Mouse (Mus musculus) limb, embryonic 12.5 days (tissue): ENCODE measurements around the gene Gpr18. TPM values are rescaled to one million over a fixed set of nuclear protein-coding genes. Genes with fewer than 3 reads are reported as not detected.

Experiments used
- ATAC-seq: fragments of 200-750 bp; cut with Nextera tagmentation; 2 replicates; pipeline ENCODE4 v1.8.0; 2017; ENCODE audit warnings: low read depth, moderate TSS enrichment; ENCODE audit not compliant: insufficient number of reproducible peaks, insufficient read depth, low FRiP score, low TSS enrichment
- H3K27ac ChIP-seq: fragments of 300-500 bp; sonication (generic); 2 replicates; pipeline ENCODE4 v1.5.1; 2016; ENCODE audit warnings: mild to moderate bottlenecking, moderate library complexity
- H3K27me3 ChIP-seq: fragments of 300-500 bp; sonication (generic); 2 replicates; pipeline ENCODE4 v1.6.1; 2016; ENCODE audit warnings: mild to moderate bottlenecking, moderate library complexity
- H3K36me3 ChIP-seq: fragments of 300-500 bp; sonication (generic); 2 replicates; pipeline ENCODE4 v1.6.1; 2016; ENCODE audit warnings: mild to moderate bottlenecking, moderate library complexity
- H3K4me1 ChIP-seq: fragments of 300-500 bp; sonication (generic); replicated peaks from 2 replicates; pipeline ENCODE4 v1.6.1; 2016
- H3K4me2 ChIP-seq: fragments of 300-500 bp; sonication (generic); 2 replicates; pipeline ENCODE4 v1.6.1; 2016; ENCODE audit warnings: mild to moderate bottlenecking, moderate library complexity
- H3K4me3 ChIP-seq: fragments of 300-500 bp; sonication (generic); replicated peaks from 2 replicates; pipeline ENCODE4 v1.5.1; 2016; ENCODE audit warnings: mild to moderate bottlenecking
- H3K9ac ChIP-seq: fragments of 300-500 bp; sonication (generic); replicated peaks from 2 replicates; pipeline ENCODE4 v1.6.1; 2016; ENCODE audit warnings: mild to moderate bottlenecking, moderate library complexity
- H3K9me3 ChIP-seq: fragments of 300-500 bp; sonication (generic); 2 replicates; pipeline ENCODE4 v1.6.1; 2016; ENCODE audit warnings: mild to moderate bottlenecking, moderate library complexity
- WGBS: fragments of 180-500 bp; shearing (Covaris S2); methylation state at CpG from one replicate; pipeline ENCODE4 v1.1.7; 2016; 5-methylcytosine and 5-hydroxymethylcytosine counted together
- polyA plus RNA-seq: library from polyadenylated mRNA; unstranded; fragments of >200 nt; fragmentation: Nextera tagmentation; extraction: Ambion mirVana; gene quantifications from 2 replicates; pipeline ENCODE4 v1.2.1, GENCODE M21; 2016

Gene Gpr18
- polyA plus RNA-seq, 1 experiment from 2014 or later = 0.45 TPM

- Histone ChIP-seq H3K27me3 (no peaks in the 10 kb centered on the region), H3K9me3 (no peaks in the 10 kb centered on the region), H3K4me3 (no peak overlapping the region), H3K9ac (no peak overlapping the region), H3K36me3 (peaks cover 29% of the 10 kb centered on the region), H3K4me1 (peaks cover 10% of the 10 kb centered on the region; the same call in 1 of the 2 replicates), H3K27ac (0 out of 2 replicates have a peak overlapping the region, but pooled peaks have one; percentile 8), H3K4me2 (no peak overlapping the region)
- no peak for ATAC-seq
- 81% methylated on average over 12 of the region's 12 CpGs for whole genome bisulfite sequencing
These were observed 5.0 kb upstream of the Gpr18 start for GRCm38 (mm10) chr14:121920511-121921124.

- no peaks in the 10 kb centered on the region for H3K27me3 ChIP-seq
- no peak overlapping the region for H3K4me3 ChIP-seq
- no peak for ATAC-seq
- 40% methylated on average over 3 of the region's 3 CpGs for WGBS
- no peak overlapping the region for H3K4me2 ChIP-seq
- no peaks in the 10 kb centered on the region for H3K9me3 ChIP-seq
- peaks cover 31% of the 10 kb centered on the region for H3K36me3 ChIP-seq
- H3K9ac ChIP-seq = no peak overlapping the region
- no peak overlapping the region for H3K27ac ChIP-seq
- peaks cover 10% of the 10 kb centered on the region; the same call in 1 of the 2 replicates for H3K4me1 ChIP-seq
These were observed 4.2 kb upstream of the Gpr18 start for GRCm38 (mm10) chr14:121919752-121920151.

- WGBS = 92% methylated on average over 3 of the region's 3 CpGs
- Histone ChIP-seq H3K4me1 (0 out of 2 replicates have a peak, but pooled peaks cover 5% of the 10 kb centered on the region), H3K36me3 (peaks cover 31% of the 10 kb centered on the region)
These were observed 2.7 kb upstream of the Gpr18 start for GRCm38 (mm10) chr14:121918266-121918665.

GRCm38 (mm10) chr14:121916311-121917094, 922 bp upstream of the Gpr18 start:
- H3K4me2 ChIP-seq = no peak overlapping the region
- no peak overlapping the region for H3K9ac ChIP-seq
- H3K27me3 ChIP-seq = no peaks in the 10 kb centered on the region
- 86% methylated on average over 6 of the region's 6 CpGs for WGBS
- no peak overlapping the region for H3K4me3 ChIP-seq
- peaks cover 46% of the 10 kb centered on the region for H3K36me3 ChIP-seq
- no peak overlapping the region for H3K27ac ChIP-seq
- 0 out of 2 replicates have a peak, but pooled peaks cover 5% of the 10 kb centered on the region for H3K4me1 ChIP-seq
- H3K9me3 ChIP-seq = no peaks in the 10 kb centered on the region
- ATAC-seq = no peak

More at GRCm38 (mm10) chr14:121918266-121918665, 2.7 kb upstream of the Gpr18 start:
- Histone ChIP-seq H3K27me3 (no peaks in the 10 kb centered on the region), H3K9me3 (no peaks in the 10 kb centered on the region), H3K9ac (no peak overlapping the region), H3K27ac (no peak overlapping the region), H3K4me3 (no peak overlapping the region), H3K4me2 (no peak overlapping the region)
- ATAC-seq = no peak

- peaks cover 57% of the 10 kb centered on the region for H3K36me3 ChIP-seq
- WGBS = 88% methylated on average over 5 of the region's 5 CpGs
These were observed 438 bp downstream of the Gpr18 start for GRCm38 (mm10) chr14:121915143-121915542.

GRCm38 (mm10) chr14:121912501-121912900, 3.1 kb downstream of the Gpr18 start:
- Histone ChIP-seq H3K27ac (no peak overlapping the region), H3K4me3 (no peak overlapping the region), H3K9ac (no peak overlapping the region), H3K4me1 (no peaks in the 10 kb centered on the region), H3K36me3 (peaks cover 67% of the 10 kb centered on the region), H3K4me2 (no peak overlapping the region), H3K27me3 (no peaks in the 10 kb centered on the region), H3K9me3 (no peaks in the 10 kb centered on the region)
- ATAC-seq = no peak
- WGBS = 92% methylated on average over 7 of the region's 7 CpGs

More at GRCm38 (mm10) chr14:121915143-121915542, 438 bp downstream of the Gpr18 start:
- no peak overlapping the region for H3K9ac ChIP-seq
- no peaks in the 10 kb centered on the region for H3K4me1 ChIP-seq
- H3K27me3 ChIP-seq = no peaks in the 10 kb centered on the region
- H3K9me3 ChIP-seq = no peaks in the 10 kb centered on the region
- H3K27ac ChIP-seq = no peak overlapping the region
- H3K4me2 ChIP-seq = no peak overlapping the region
- ATAC-seq = no peak
- H3K4me3 ChIP-seq = no peak overlapping the region

- Histone ChIP-seq H3K36me3 (peaks cover 66% of the 10 kb centered on the region), H3K4me2 (no peak overlapping the region), H3K4me3 (no peak overlapping the region), H3K27ac (no peak overlapping the region), H3K9me3 (no peaks in the 10 kb centered on the region), H3K27me3 (no peaks in the 10 kb centered on the region), H3K9ac (no peak overlapping the region), H3K4me1 (no peaks in the 10 kb centered on the region)
- WGBS = 90% methylated on average over 6 of the region's 6 CpGs
- ATAC-seq = no peak
These were observed 5.7 kb downstream of the Gpr18 start for GRCm38 (mm10) chr14:121909868-121910267.

- Histone ChIP-seq H3K9ac (no peak overlapping the region), H3K4me1 (no peaks in the 10 kb centered on the region; the same call in 1 of the 2 replicates), H3K36me3 (peaks cover 58% of the 10 kb centered on the region), H3K27ac (no peak overlapping the region), H3K27me3 (no peaks in the 10 kb centered on the region), H3K4me3 (no peak overlapping the region), H3K4me2 (no peak overlapping the region), H3K9me3 (no peaks in the 10 kb centered on the region)
- no peak for ATAC-seq
- 91% methylated on average over 11 of the region's 11 CpGs for WGBS
These were observed 8.4 kb downstream of the Gpr18 start for GRCm38 (mm10) chr14:121906992-121907681.

GRCm38 (mm10) chr14:121906341-121906991, 9.1 kb downstream of the Gpr18 start:
- no peak overlapping the region for H3K4me3 ChIP-seq
- no peaks in the 10 kb centered on the region; the same call in 1 of the 2 replicates for H3K4me1 ChIP-seq
- no peaks in the 10 kb centered on the region for H3K9me3 ChIP-seq
- ATAC-seq = no peak
- no peak overlapping the region for H3K4me2 ChIP-seq
- H3K27me3 ChIP-seq = no peaks in the 10 kb centered on the region
- H3K9ac ChIP-seq = no peak overlapping the region
- H3K36me3 ChIP-seq = peaks cover 58% of the 10 kb centered on the region
- WGBS = 64% methylated on average over 8 of the region's 8 CpGs
- H3K27ac ChIP-seq = no peak overlapping the region

- H3K4me3 ChIP-seq = no peak overlapping the region
- H3K9me3 ChIP-seq = no peaks in the 10 kb centered on the region
- ATAC-seq = no peak
- H3K4me2 ChIP-seq = no peak overlapping the region
- 21% methylated on average over 3 of the region's 3 CpGs for WGBS
- H3K9ac ChIP-seq = no peak overlapping the region
- no peak overlapping the region for H3K27ac ChIP-seq
- peaks cover 45% of the 10 kb centered on the region for H3K36me3 ChIP-seq
- H3K27me3 ChIP-seq = no peaks in the 10 kb centered on the region
- no peaks in the 10 kb centered on the region; the same call in 1 of the 2 replicates for H3K4me1 ChIP-seq
These were observed 10.8 kb downstream of the Gpr18 start for GRCm38 (mm10) chr14:121904754-121905153.
